Mouse (Mus musculus) gastrocnemius, postnatal 36 days (tissue): ENCODE data around the gene Rtn4rl1. TPM values are rescaled to one million over a fixed set of nuclear protein-coding genes. Genes with fewer than 3 reads are reported as not detected.

ENCODE experiments used
- microRNA-seq, 2 experiments: library from miRNA; unstranded; fragments of <30 nt; microRNA quantifications; one replicate each; pipeline ENCODE4 v1.2.0; 2021
- total RNA-seq, 2 experiments: library from RNA; stranded (reverse); gene quantifications; 2 replicates each; pipeline ENCODE4 v1.2.3; 2021

Rtn4rl1 gene
- total RNA-seq, 2 experiments from 2014 or later = 1.0 TPM

Small RNAs within 50 kb of the gene (microRNA-seq; reads per million reads assigned to microRNA genes)
- gene Mir132 = 178 to 299 reads per million in 2 experiments
- 6.1 to 8.2 reads per million in 2 experiments for gene Mir212

Other genes starting within 250 kb of the Rtn4rl1 start
- 1 to 10 TPM; 5.1 to 7.2 TPM for gene Hic1, start 24.3 kb upstream of the Rtn4rl1 start, total RNA-seq
- 1 to 10 TPM; 2.4 to 3.0 TPM for gene Ovca2, start 14.9 kb upstream of the Rtn4rl1 start, total RNA-seq
- 1 to 10 TPM; 4.9 to 5.2 TPM for gene Dph1, start 2.5 kb upstream of the Rtn4rl1 start, total RNA-seq
- 10 to 100 TPM; 53.7 to 58.5 TPM for gene Rpa1, start 154.5 kb downstream of the Rtn4rl1 start, total RNA-seq
- gene Smyd4, start 154.7 kb downstream of the Rtn4rl1 start, total RNA-seq = 1 to 10 TPM; 2.0 to 3.1 TPM
- 10 to 100 TPM; 83.2 to 88.9 TPM for gene Serpinf1, start 228.9 kb downstream of the Rtn4rl1 start, total RNA-seq
- not detected for gene Serpinf2, start 245.8 kb downstream of the Rtn4rl1 start, total RNA-seq